Mouse (Mus musculus) hindbrain, embryonic 11.5 days (tissue): Measurements from ENCODE around the gene Ttf2. TPM values are rescaled to one million over a fixed set of nuclear protein-coding genes. Genes with fewer than 3 reads are reported as not detected.

Experiments
- ATAC-seq: fragments of 200-750 bp; cut with Nextera tagmentation; 2 replicates; pipeline ENCODE4 v1.8.0; 2017; ENCODE audit warnings: mild to moderate bottlenecking, moderate TSS enrichment, moderate library complexity; ENCODE audit not compliant: low FRiP score
- DNase-seq: peaks from one replicate; pipeline ENCODE4 v3.0.0-alpha.2; 2015; ENCODE audit warnings: low spot score
- H3K27ac ChIP-seq: fragments of 300-500 bp; sonication (generic); 2 replicates; pipeline ENCODE4 v1.5.1; 2014; ENCODE audit warnings: mild to moderate bottlenecking, low read depth, low read length
- H3K27me3 ChIP-seq: fragments of 300-500 bp; sonication (generic); 2 replicates; pipeline ENCODE4 v1.6.1; 2014; ENCODE audit warnings: mild to moderate bottlenecking, low read length, moderate library complexity, mixed read lengths; ENCODE audit not compliant: control insufficient read depth, insufficient read depth
- H3K36me3 ChIP-seq: fragments of 300-500 bp; sonication (generic); 2 replicates; pipeline ENCODE4 v1.6.1; 2014; ENCODE audit warnings: mild to moderate bottlenecking, low read length, moderate library complexity, mixed read lengths; ENCODE audit not compliant: control insufficient read depth, insufficient read depth
- H3K4me1 ChIP-seq: fragments of 300-500 bp; sonication (generic); replicated peaks from 2 replicates; pipeline ENCODE4 v1.6.1; 2014; ENCODE audit warnings: low read length, mixed read lengths; ENCODE audit not compliant: control insufficient read depth, insufficient read depth
- H3K4me2 ChIP-seq: fragments of 300-500 bp; sonication (generic); replicated peaks from 2 replicates; pipeline ENCODE4 v1.6.1; 2014; ENCODE audit warnings: mild to moderate bottlenecking, low read depth, low read length
- H3K4me3 ChIP-seq: fragments of 300-500 bp; sonication (generic); 2 replicates; pipeline ENCODE4 v1.5.1; 2014; ENCODE audit warnings: low read depth, low read length
- H3K9ac ChIP-seq: fragments of 300-500 bp; sonication (generic); 2 replicates; pipeline ENCODE4 v1.6.1; 2014; ENCODE audit warnings: low read depth, low read length
- H3K9me3 ChIP-seq: fragments of 300-500 bp; sonication (generic); 2 replicates; pipeline ENCODE4 v1.6.1; 2016; ENCODE audit warnings: low read length; ENCODE audit not compliant: control insufficient read depth
- WGBS: fragments of 180-500 bp; shearing (Covaris S2); extraction: QIAGEN DNeasy Blood & Tissue Kit; methylation state at CpG from one replicate; pipeline ENCODE4 v1.1.7; 2014; 5-methylcytosine and 5-hydroxymethylcytosine counted together
- polyA plus RNA-seq: library from polyadenylated mRNA; unstranded; fragments of >200 nt; fragmentation: Nextera tagmentation; extraction: Ambion mirVana; gene quantifications from 2 replicates; pipeline ENCODE4 v1.2.1, GENCODE M21; 2014

Gene Ttf2
- polyA plus RNA-seq, 1 experiment from 2014 or later = 19.5 TPM

DNA sequence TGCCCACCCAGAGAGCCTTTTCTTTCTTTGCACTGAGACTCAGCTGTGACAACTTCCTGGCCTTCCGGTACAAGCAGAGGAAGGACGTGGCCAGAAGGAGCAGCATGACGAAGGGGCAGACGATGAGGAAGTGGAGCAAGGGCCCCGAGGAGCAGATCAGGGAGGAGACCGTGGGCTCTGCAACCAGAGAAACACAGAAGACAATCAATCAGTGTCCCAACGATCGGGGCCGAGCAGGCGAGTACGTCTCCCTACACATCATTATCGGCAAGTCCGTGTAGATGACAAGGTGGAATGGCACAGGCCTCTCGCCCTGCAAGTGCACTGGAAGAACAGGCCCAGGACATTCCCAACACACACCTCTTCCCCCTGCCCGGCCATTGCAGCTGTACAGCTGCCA, 24.3 kb upstream of the Ttf2 start:
- H3K27me3 ChIP-seq = no peaks in the 10 kb centered on the region
- no peak for ATAC-seq
- no peak overlapping the region for H3K9ac ChIP-seq
- WGBS = 61% methylated on average over 15 of the region's 15 CpGs
- H3K4me1 ChIP-seq = no peaks in the 10 kb centered on the region
- DNase-seq = no peak
- H3K9me3 ChIP-seq = no peaks in the 10 kb centered on the region
- H3K27ac ChIP-seq = no peak overlapping the region
- no peak overlapping the region for H3K4me3 ChIP-seq
- no peak overlapping the region for H3K4me2 ChIP-seq
- no peaks in the 10 kb centered on the region for H3K36me3 ChIP-seq

GRCm38 (mm10) chr3:100993158-100993557, 23.7 kb upstream of the Ttf2 start:
- Histone ChIP-seq H3K4me2 (no peak overlapping the region), H3K36me3 (no peaks in the 10 kb centered on the region), H3K27ac (no peak overlapping the region), H3K9ac (no peak overlapping the region), H3K27me3 (no peaks in the 10 kb centered on the region), H3K9me3 (no peaks in the 10 kb centered on the region), H3K4me3 (no peak overlapping the region), H3K4me1 (no peaks in the 10 kb centered on the region)
- no peak for ATAC-seq
- DNase-seq = no peak
- 82% methylated on average over 7 of the region's 7 CpGs for WGBS

DNA sequence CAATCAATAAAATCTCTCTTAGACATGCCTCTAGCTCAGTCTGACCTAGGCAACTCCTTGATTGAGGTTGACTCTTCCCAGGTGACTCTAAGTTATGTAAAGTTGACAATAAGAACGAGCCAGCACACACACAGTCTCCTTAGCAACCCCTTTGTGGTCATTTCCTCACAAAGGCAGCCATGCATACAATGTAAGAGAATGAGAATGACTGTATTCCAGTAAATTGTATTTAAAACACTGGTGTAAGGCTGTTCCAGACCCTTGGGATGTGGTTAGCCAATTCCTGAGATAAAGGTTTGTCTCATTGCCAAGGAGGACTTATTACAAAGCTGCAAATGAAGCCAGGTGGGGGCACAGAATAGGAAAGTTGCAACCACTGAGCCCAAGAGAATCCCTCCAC, 20.8 kb upstream of the Ttf2 start:
- Histone ChIP-seq H3K36me3 (no peaks in the 10 kb centered on the region), H3K27ac (no peak overlapping the region)
- no peak for DNase-seq

GRCm38 (mm10) chr3:100989417-100989816, 20.0 kb upstream of the Ttf2 start:
- H3K4me3 ChIP-seq = no peak overlapping the region
- 35% methylated on average over 12 of the region's 12 CpGs for WGBS
- DNase-seq (peak; percentile 33), ATAC-seq (peak; percentile 51)
- H3K9me3 ChIP-seq = no peaks in the 10 kb centered on the region
- no peak overlapping the region for H3K9ac ChIP-seq
- H3K27ac ChIP-seq = no peak overlapping the region
- H3K27me3 ChIP-seq = no peaks in the 10 kb centered on the region
- no peak overlapping the region; the same call in 1 of the 2 replicates for H3K4me2 ChIP-seq
- no peaks in the 10 kb centered on the region for H3K36me3 ChIP-seq
- no peaks in the 10 kb centered on the region for H3K4me1 ChIP-seq

More for the DNA sequence above, 20.8 kb upstream of the Ttf2 start:
- no peak for ATAC-seq
- no peaks in the 10 kb centered on the region for H3K9me3 ChIP-seq
- WGBS = 41% methylated on average over 1 of the region's 1 CpGs
- H3K9ac ChIP-seq = no peak overlapping the region
- H3K27me3 ChIP-seq = no peaks in the 10 kb centered on the region
- no peak overlapping the region for H3K4me3 ChIP-seq
- no peak overlapping the region for H3K4me2 ChIP-seq
- no peaks in the 10 kb centered on the region for H3K4me1 ChIP-seq

GRCm38 (mm10) chr3:100979290-100979689, 9.8 kb upstream of the Ttf2 start:
- no peaks in the 10 kb centered on the region for H3K9me3 ChIP-seq
- no peak overlapping the region for H3K27ac ChIP-seq
- H3K36me3 ChIP-seq = no peaks in the 10 kb centered on the region
- H3K27me3 ChIP-seq = no peaks in the 10 kb centered on the region
- no peak overlapping the region for H3K4me2 ChIP-seq
- no peak overlapping the region for H3K4me3 ChIP-seq
- no peak for DNase-seq
- ATAC-seq = no peak
- WGBS = 85% methylated on average over 8 of the region's 8 CpGs
- no peak overlapping the region for H3K9ac ChIP-seq
- peaks cover 2% of the 10 kb centered on the region; the same call in 1 of the 2 replicates for H3K4me1 ChIP-seq

DNA sequence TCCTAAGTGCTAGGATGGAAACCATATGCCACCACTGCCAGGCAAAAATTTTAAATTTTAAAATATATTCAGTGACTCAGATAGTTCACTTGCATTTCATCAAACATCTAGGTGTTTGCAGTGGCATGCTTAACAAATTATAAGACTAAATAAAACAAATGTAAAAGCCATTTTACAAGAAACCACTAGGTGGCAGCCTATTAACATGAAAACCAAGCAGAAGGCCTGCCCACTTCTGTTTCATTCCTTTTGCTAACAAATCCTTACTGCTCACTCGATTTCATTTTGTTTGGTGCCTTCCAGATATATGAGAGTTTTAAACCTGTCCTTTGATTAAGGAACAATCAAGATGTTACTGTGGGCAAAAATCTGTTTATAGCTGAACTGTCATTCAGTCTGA, 4.4 kb upstream of the Ttf2 start:
- no peak overlapping the region for H3K27ac ChIP-seq
- no peak overlapping the region for H3K9ac ChIP-seq
- DNase-seq (peak; percentile 60), ATAC-seq (no peak)
- 10% methylated on average over 1 of the region's 1 CpGs for WGBS
- H3K36me3 ChIP-seq = no peaks in the 10 kb centered on the region
- no peak overlapping the region for H3K4me2 ChIP-seq
- no peak overlapping the region for H3K4me3 ChIP-seq
- no peaks in the 10 kb centered on the region for H3K27me3 ChIP-seq
- no peaks in the 10 kb centered on the region for H3K9me3 ChIP-seq
- no peaks in the 10 kb centered on the region for H3K4me1 ChIP-seq

DNA sequence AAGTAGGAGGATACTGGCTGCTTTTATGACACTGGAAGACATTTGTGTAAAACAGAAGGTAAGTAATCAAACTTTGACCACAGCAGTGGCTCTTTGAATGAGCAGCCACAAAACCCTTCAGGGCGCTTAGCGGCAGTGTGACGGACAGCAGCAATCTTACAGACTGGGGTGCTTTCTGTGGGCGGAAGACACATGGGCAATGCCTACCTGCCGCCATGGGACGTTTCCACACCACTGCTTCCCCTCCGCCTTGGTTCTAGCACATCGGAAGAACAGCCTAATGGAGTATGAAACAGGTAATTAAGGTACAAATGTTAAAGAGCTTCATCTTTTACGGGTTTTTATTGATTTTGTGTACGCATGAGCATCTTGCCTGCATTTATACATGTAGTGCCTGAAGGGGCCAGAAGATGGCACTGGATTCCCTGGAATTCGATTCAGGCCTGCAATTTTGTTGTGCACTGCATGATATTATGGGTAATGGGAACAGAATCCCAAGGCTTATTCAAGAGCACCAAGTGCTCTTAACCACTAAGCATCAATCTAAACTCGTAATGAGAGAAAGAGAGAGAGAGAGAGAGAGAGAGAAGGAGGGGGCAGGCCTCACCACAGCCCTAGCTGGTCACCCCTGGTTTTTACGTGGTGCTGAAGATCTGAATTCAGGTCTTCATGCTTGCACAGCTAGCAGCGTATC, 5.5 kb downstream of the Ttf2 start:
- H3K36me3 ChIP-seq = peaks cover 4% of the 10 kb centered on the region; the same call in 1 of the 2 replicates
- WGBS = 83% methylated on average over 14 of the region's 14 CpGs
- no peaks in the 10 kb centered on the region for H3K27me3 ChIP-seq
- H3K9me3 ChIP-seq = no peaks in the 10 kb centered on the region
- H3K4me2 ChIP-seq = no peak overlapping the region
- H3K9ac ChIP-seq = no peak overlapping the region
- peak; percentile 61 for DNase-seq
- no peak overlapping the region for H3K4me3 ChIP-seq
- H3K27ac ChIP-seq = no peak overlapping the region
- ATAC-seq = no peak
- no peaks in the 10 kb centered on the region for H3K4me1 ChIP-seq

GRCm38 (mm10) chr3:100961501-100961900, 8.0 kb downstream of the Ttf2 start:
- no peaks in the 10 kb centered on the region for H3K27me3 ChIP-seq
- no peaks in the 10 kb centered on the region for H3K4me1 ChIP-seq
- no peak overlapping the region for H3K27ac ChIP-seq
- H3K9me3 ChIP-seq = no peaks in the 10 kb centered on the region
- no peak overlapping the region for H3K4me3 ChIP-seq
- H3K9ac ChIP-seq = no peak overlapping the region
- 92% methylated on average over 7 of the region's 7 CpGs for WGBS
- peaks cover 4% of the 10 kb centered on the region; the same call in 1 of the 2 replicates for H3K36me3 ChIP-seq
- DNase-seq = no peak
- ATAC-seq = no peak
- no peak overlapping the region for H3K4me2 ChIP-seq

GRCm38 (mm10) chr3:100961007-100961406, 8.5 kb downstream of the Ttf2 start:
- Histone ChIP-seq H3K9ac (no peak overlapping the region), H3K27me3 (no peaks in the 10 kb centered on the region), H3K4me1 (no peaks in the 10 kb centered on the region), H3K27ac (no peak overlapping the region), H3K4me3 (no peak overlapping the region), H3K36me3 (peaks cover 4% of the 10 kb centered on the region; the same call in 1 of the 2 replicates), H3K9me3 (no peaks in the 10 kb centered on the region), H3K4me2 (no peak overlapping the region)
- no peak for DNase-seq
- no peak for ATAC-seq
- 86% methylated on average over 5 of the region's 5 CpGs for WGBS
